Mouse (Mus musculus) neural tube, embryonic 15.5 days (tissue): ENCODE measurements around the gene Ldb3. TPM values are rescaled to one million over a fixed set of nuclear protein-coding genes. Genes with fewer than 3 reads are reported as not detected.

ENCODE experiments used
- ATAC-seq: fragments of 200-750 bp; cut with Nextera tagmentation; 2 replicates; pipeline ENCODE4 v1.8.0; 2017; ENCODE audit warnings: mild to moderate bottlenecking, moderate TSS enrichment, moderate library complexity; ENCODE audit not compliant: low FRiP score
- H3K27ac ChIP-seq: fragments of 300-500 bp; sonication (generic); replicated peaks from 2 replicates; pipeline ENCODE4 v1.5.1; 2015; ENCODE audit warnings: mild to moderate bottlenecking, inconsistent platforms
- H3K27me3 ChIP-seq: fragments of 300-500 bp; sonication (generic); replicated peaks from 2 replicates; pipeline ENCODE4 v1.6.1; 2015; ENCODE audit warnings: inconsistent platforms
- H3K36me3 ChIP-seq: fragments of 300-500 bp; sonication (generic); 2 replicates; pipeline ENCODE4 v1.6.1; 2015; ENCODE audit warnings: inconsistent platforms
- H3K4me1 ChIP-seq: fragments of 300-500 bp; sonication (generic); 2 replicates; pipeline ENCODE4 v1.6.1; 2015; ENCODE audit warnings: inconsistent platforms
- H3K4me2 ChIP-seq: fragments of 300-500 bp; sonication (generic); 2 replicates; pipeline ENCODE4 v1.6.1; 2015; ENCODE audit warnings: inconsistent platforms, mild to moderate bottlenecking, moderate library complexity
- H3K4me3 ChIP-seq: fragments of 300-500 bp; sonication (generic); replicated peaks from 2 replicates; pipeline ENCODE4 v1.5.1; 2015; ENCODE audit warnings: mild to moderate bottlenecking, inconsistent platforms
- H3K9ac ChIP-seq: fragments of 300-500 bp; sonication (generic); replicated peaks from 2 replicates; pipeline ENCODE4 v1.6.1; 2015; ENCODE audit warnings: mild to moderate bottlenecking, inconsistent platforms
- H3K9me3 ChIP-seq: fragments of 300-500 bp; sonication (generic); replicated peaks from 2 replicates; pipeline ENCODE4 v1.6.1; 2016; ENCODE audit warnings: inconsistent platforms
- WGBS: fragments of 180-500 bp; shearing (Covaris S2); methylation state at CpG from one replicate; pipeline ENCODE4 v1.1.7; 2015; ENCODE audit warnings: mixed read lengths; 5-methylcytosine and 5-hydroxymethylcytosine counted together
- polyA plus RNA-seq: library from polyadenylated mRNA; unstranded; fragments of >200 nt; fragmentation: Nextera tagmentation; extraction: Ambion mirVana; gene quantifications from 2 replicates; pipeline ENCODE4 v1.2.1, GENCODE M21; 2015

The Ldb3 gene
- polyA plus RNA-seq, 1 experiment from 2014 or later = 4.9 TPM

DNA sequence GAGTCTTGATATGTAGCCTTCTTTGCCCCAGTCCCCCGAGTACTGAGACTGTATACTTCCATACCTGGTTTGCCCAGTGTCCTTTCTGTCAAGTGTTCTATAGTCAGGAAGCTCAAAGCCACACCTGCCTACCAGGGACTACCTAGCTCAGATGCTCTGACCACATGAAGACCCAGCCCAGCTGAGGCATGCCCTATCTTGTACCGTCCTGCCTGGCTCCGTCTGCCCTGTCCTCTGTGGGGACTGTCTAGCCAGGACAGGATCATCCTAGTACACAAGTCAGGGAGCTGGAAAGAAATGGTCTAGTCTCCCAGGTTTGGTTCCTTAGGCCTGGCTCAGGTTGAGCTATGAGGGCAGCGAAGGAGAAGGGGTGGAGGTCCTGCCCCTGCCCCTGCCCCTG is 19.9 kb downstream of the Ldb3 start:
- Histone ChIP-seq H3K4me1 (peaks cover 10% of the 10 kb centered on the region), H3K27me3 (no peaks in the 10 kb centered on the region), H3K4me3 (no peak overlapping the region), H3K27ac (no peak overlapping the region), H3K36me3 (no peaks in the 10 kb centered on the region), H3K4me2 (no peak overlapping the region), H3K9me3 (no peaks in the 10 kb centered on the region), H3K9ac (no peak overlapping the region)
- 85% methylated on average over 4 of the region's 4 CpGs for WGBS
- ATAC-seq = no peak

DNA sequence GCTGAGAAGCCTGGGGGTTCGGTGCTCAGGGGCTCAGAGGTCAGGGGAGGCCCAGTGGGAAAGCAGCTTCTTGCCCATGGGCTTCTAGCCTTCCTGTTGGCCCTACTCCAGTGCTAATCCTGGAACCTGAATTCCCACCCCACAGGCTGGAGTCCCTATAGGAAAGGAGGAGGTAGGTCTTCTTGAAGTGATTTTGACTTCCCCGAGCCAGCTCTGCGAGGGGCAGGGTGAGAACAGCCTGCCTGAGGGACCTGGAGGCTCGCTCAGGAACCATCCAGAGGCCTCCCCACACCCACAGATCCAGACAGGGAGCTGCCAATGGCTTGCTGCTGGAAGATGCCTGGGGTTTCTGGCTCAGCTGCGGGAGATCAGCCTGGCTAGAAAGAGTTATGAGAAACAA is 20.8 kb downstream of the Ldb3 start:
- no peaks in the 10 kb centered on the region for H3K27me3 ChIP-seq
- H3K36me3 ChIP-seq = no peaks in the 10 kb centered on the region
- no peak overlapping the region for H3K4me2 ChIP-seq
- H3K4me1 ChIP-seq = peaks cover 10% of the 10 kb centered on the region
- H3K9me3 ChIP-seq = no peaks in the 10 kb centered on the region
- H3K4me3 ChIP-seq = no peak overlapping the region
- H3K27ac ChIP-seq = no peak overlapping the region
- no peak for ATAC-seq
- H3K9ac ChIP-seq = no peak overlapping the region
- 67% methylated on average over 5 of the region's 5 CpGs for WGBS

DNA sequence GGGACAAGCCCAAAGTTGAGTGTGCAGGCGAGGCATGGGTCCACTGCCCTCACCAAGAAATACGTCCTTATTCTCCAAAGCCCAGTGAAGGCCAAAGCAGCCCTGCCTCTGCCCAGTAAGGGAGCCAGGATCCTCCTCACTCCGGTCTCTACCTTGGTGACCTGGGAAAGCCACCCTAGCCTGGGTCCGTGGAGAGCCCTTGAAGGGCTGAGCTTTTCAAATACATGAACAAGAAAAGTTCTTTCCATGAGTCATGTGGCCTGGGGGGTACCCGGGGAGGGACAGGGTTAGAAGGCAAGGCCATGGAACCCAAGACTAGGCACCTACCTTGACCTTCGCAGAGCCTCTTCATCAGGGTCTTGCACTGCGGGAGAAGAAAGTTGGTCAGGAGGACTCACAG is 22.0 kb downstream of the Ldb3 start:
- H3K27ac ChIP-seq = no peak overlapping the region
- H3K9ac ChIP-seq = no peak overlapping the region
- no peak for ATAC-seq
- H3K4me2 ChIP-seq = no peak overlapping the region
- no peaks in the 10 kb centered on the region for H3K36me3 ChIP-seq
- H3K9me3 ChIP-seq = no peaks in the 10 kb centered on the region
- 91% methylated on average over 7 of the region's 7 CpGs for WGBS
- no peaks in the 10 kb centered on the region for H3K27me3 ChIP-seq
- H3K4me1 ChIP-seq = peaks cover 10% of the 10 kb centered on the region
- H3K4me3 ChIP-seq = no peak overlapping the region

GRCm38 (mm10) chr14:34565711-34566110 is 22.8 kb downstream of the Ldb3 start:
- H3K9ac ChIP-seq = no peak overlapping the region
- peaks cover 10% of the 10 kb centered on the region for H3K4me1 ChIP-seq
- no peak overlapping the region for H3K27ac ChIP-seq
- H3K9me3 ChIP-seq = no peaks in the 10 kb centered on the region
- H3K4me2 ChIP-seq = no peak overlapping the region
- ATAC-seq = no peak
- no peaks in the 10 kb centered on the region for H3K36me3 ChIP-seq
- no peak overlapping the region for H3K4me3 ChIP-seq
- no peaks in the 10 kb centered on the region for H3K27me3 ChIP-seq
- WGBS = 78% methylated on average over 17 of the region's 17 CpGs

DNA sequence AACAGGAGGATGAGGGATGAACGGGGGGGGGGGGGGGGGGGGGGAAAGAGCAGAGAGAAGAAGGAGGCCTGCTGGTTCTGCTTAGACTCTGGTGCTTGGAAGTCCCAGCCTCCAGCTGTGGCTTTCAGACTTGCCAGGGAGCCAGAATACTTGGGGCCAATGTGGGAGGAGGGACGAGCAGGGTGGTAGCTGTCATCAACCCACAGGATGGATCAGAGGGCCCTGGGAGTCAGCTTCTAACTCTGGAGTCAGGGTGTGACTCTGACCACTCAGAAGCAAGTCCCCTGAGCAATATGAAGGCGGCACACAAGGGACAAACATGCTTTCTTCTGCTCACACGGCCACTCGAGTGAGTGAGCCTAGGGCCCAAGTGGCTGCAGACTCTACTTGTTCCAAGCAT is 23.8 kb downstream of the Ldb3 start:
- Histone ChIP-seq H3K9ac (no peak overlapping the region), H3K4me3 (no peak overlapping the region), H3K4me1 (peaks cover 5% of the 10 kb centered on the region; the same call in 1 of the 2 replicates), H3K9me3 (no peaks in the 10 kb centered on the region), H3K4me2 (no peak overlapping the region), H3K36me3 (no peaks in the 10 kb centered on the region), H3K27me3 (peaks cover 3% of the 10 kb centered on the region; the same call in 1 of the 2 replicates), H3K27ac (no peak overlapping the region)
- 71% methylated on average over 5 of the region's 5 CpGs for WGBS
- ATAC-seq = no peak

GRCm38 (mm10) chr14:34562393-34562792 is 26.1 kb downstream of the Ldb3 start:
- no peak overlapping the region for H3K27ac ChIP-seq
- no peaks in the 10 kb centered on the region for H3K9me3 ChIP-seq
- H3K36me3 ChIP-seq = no peaks in the 10 kb centered on the region
- ATAC-seq = no peak
- H3K27me3 ChIP-seq = peaks cover 3% of the 10 kb centered on the region; the same call in 1 of the 2 replicates
- H3K4me1 ChIP-seq = no peaks in the 10 kb centered on the region
- no peak overlapping the region for H3K4me3 ChIP-seq
- no peak overlapping the region for H3K4me2 ChIP-seq
- 13% methylated on average over 2 of the region's 2 CpGs for WGBS
- H3K9ac ChIP-seq = no peak overlapping the region

DNA sequence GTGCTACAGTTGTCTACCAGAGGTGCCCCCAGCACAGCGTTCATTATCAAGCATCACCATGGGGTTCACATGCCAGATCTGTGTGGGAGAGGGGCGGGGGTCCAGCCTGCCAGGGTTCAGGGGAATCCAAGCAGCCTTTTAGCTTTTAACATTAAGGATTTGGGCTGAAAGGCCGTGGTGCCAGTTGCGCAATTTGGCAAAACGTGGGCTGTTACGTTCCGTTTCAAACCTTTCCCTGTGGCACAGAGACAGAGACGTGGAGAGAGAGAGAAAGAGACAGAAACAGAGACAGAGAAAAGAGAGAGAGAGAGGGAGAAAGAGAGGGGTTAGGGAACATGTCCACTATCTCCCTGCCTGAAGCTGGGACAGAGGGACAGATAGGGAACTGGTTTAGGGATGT is 26.8 kb downstream of the Ldb3 start:
- Histone ChIP-seq H3K4me1 (no peaks in the 10 kb centered on the region), H3K27ac (no peak overlapping the region), H3K9ac (no peak overlapping the region), H3K9me3 (no peaks in the 10 kb centered on the region), H3K27me3 (peaks cover 3% of the 10 kb centered on the region; the same call in 1 of the 2 replicates), H3K36me3 (no peaks in the 10 kb centered on the region), H3K4me2 (no peak overlapping the region), H3K4me3 (no peak overlapping the region)
- no peak for ATAC-seq
- WGBS = 93% methylated on average over 8 of the region's 8 CpGs

DNA sequence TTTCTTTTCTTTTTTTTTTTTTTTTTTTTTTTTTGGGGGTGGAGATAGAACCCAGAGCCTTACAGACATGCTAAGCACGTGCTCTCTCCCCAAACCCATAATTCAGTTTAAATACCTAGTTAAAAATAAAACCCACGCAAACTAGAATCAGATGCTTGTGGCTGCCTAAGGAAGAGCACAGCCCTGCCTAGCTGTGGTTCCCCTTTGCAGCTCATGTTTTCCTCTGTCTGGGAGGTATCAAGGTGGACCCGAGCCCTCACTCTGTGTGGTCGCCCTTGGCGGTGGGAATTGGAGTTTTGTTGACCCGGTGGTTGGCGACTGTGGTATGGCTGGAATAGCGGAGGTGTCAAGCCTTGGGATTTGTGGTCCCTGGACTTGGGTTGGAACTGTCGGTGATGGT is 29.5 kb downstream of the Ldb3 start:
- H3K36me3 ChIP-seq = no peaks in the 10 kb centered on the region

GRCm38 (mm10) chr14:34555211-34555610 is 33.3 kb downstream of the Ldb3 start:
- Histone ChIP-seq H3K4me1 (no peaks in the 10 kb centered on the region; the same call in 1 of the 2 replicates), H3K36me3 (no peaks in the 10 kb centered on the region), H3K4me2 (no peak overlapping the region), H3K27ac (no peak overlapping the region), H3K4me3 (no peak overlapping the region), H3K9ac (no peak overlapping the region), H3K9me3 (no peaks in the 10 kb centered on the region), H3K27me3 (no peaks in the 10 kb centered on the region)
- whole genome bisulfite sequencing = 58% methylated on average over 13 of the region's 13 CpGs
- ATAC-seq = no peak

More for the DNA sequence above, 29.5 kb downstream of the Ldb3 start:
- ATAC-seq = no peak
- Histone ChIP-seq H3K4me3 (no peak overlapping the region), H3K27me3 (peaks cover 3% of the 10 kb centered on the region; the same call in 1 of the 2 replicates), H3K9ac (no peak overlapping the region), H3K27ac (no peak overlapping the region), H3K4me2 (no peak overlapping the region), H3K9me3 (no peaks in the 10 kb centered on the region), H3K4me1 (no peaks in the 10 kb centered on the region; the same call in 1 of the 2 replicates)
- 92% methylated on average over 9 of the region's 9 CpGs for WGBS

DNA sequence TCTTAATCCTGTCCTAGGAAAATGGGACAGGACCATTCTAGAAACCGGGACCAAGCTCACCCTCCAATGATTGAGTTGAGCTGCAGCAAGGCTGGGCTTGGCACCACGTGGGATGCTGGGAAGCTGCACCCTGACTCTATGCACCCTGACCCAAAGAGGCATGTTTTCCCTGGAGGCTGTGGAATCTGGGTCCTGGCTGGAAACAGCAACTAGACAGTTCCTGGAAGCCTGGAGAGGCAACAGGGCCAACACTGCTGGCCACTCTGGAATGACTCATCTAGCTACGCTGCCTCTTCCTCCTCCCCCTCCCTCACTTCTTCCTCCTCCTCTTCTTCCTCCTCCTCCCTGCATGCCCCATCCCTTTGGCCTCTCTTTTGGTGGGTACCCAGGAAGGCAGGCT is 34.4 kb downstream of the Ldb3 start:
- Histone ChIP-seq H3K4me3 (no peak overlapping the region), H3K9me3 (no peaks in the 10 kb centered on the region), H3K9ac (no peak overlapping the region), H3K27ac (no peak overlapping the region), H3K27me3 (no peaks in the 10 kb centered on the region), H3K4me2 (no peak overlapping the region), H3K36me3 (no peaks in the 10 kb centered on the region), H3K4me1 (peaks cover 5% of the 10 kb centered on the region)
- 81% methylated on average over 3 of the region's 3 CpGs for WGBS
- no peak for ATAC-seq

GRCm38 (mm10) chr14:34553470-34553869 is 35.0 kb downstream of the Ldb3 start:
- H3K9ac ChIP-seq = no peak overlapping the region
- H3K36me3 ChIP-seq = no peaks in the 10 kb centered on the region
- H3K9me3 ChIP-seq = no peaks in the 10 kb centered on the region
- no peak for ATAC-seq
- H3K4me2 ChIP-seq = no peak overlapping the region
- no peaks in the 10 kb centered on the region for H3K27me3 ChIP-seq
- no peak overlapping the region for H3K27ac ChIP-seq
- WGBS = 93% methylated on average over 6 of the region's 6 CpGs
- peaks cover 6% of the 10 kb centered on the region for H3K4me1 ChIP-seq
- H3K4me3 ChIP-seq = no peak overlapping the region

DNA sequence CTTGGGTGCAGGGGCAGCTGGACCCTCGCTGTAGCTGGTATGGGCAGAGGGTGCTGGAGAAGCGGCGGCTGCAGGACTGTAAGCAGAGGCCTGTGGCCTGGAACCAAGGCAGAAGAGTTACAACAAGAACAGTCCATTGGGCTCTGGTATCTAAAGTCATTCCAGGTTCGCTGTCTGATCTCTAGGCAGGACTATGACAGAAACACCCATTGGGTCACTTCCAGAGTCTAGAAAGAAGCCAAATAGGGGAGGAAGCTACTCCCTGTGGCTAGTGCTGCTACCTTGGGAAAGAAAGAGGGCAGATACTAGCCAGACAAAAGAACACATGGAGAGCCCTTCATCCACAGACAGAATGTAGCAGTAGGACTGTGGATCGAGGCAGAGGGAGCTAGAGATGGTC is 36.3 kb downstream of the Ldb3 start:
- WGBS = 94% methylated on average over 5 of the region's 5 CpGs
- H3K4me3 ChIP-seq = no peak overlapping the region
- H3K27me3 ChIP-seq = no peaks in the 10 kb centered on the region
- H3K4me1 ChIP-seq = peaks cover 14% of the 10 kb centered on the region
- H3K27ac ChIP-seq = no peak overlapping the region
- no peak overlapping the region for H3K4me2 ChIP-seq
- H3K9me3 ChIP-seq = no peaks in the 10 kb centered on the region
- H3K36me3 ChIP-seq = no peaks in the 10 kb centered on the region
- H3K9ac ChIP-seq = no peak overlapping the region
- no peak for ATAC-seq
